Mouse (Mus musculus): ENCODE data around the gene Nipa2. TPM values are rescaled to one million over a fixed set of nuclear protein-coding genes. Genes with fewer than 3 reads are reported as not detected.
"Not testable (repeated sequence)": the region's sequence is repeated elsewhere in the genome, so short reads cannot be mapped to it uniquely, and the experiment has no call there.

The Nipa2 gene
- total and polyA plus RNA-seq, 3 experiments = 29.6 to 41.9 (median 37.4) TPM

DNA sequence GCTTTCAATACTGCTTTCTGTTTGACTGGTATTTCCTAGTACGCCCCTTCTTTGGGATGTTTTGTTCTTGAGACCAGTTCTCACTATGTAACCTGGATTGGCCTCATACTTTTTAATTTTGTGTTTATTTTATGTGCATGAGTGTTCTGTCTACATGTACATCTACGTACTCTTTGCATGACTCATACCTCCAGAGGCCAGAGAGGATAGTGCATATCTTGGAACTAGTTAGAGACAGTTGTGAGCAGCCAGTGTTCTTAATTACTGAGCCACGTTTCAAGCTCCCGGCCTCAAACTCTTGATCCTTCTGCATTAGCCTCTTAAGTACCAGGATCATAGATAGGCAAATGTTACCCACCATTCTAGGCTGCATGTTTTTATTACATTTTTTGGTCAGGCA lies 23.9 kb downstream of the Nipa2 start:
- DNase-seq = no peak

DNA sequence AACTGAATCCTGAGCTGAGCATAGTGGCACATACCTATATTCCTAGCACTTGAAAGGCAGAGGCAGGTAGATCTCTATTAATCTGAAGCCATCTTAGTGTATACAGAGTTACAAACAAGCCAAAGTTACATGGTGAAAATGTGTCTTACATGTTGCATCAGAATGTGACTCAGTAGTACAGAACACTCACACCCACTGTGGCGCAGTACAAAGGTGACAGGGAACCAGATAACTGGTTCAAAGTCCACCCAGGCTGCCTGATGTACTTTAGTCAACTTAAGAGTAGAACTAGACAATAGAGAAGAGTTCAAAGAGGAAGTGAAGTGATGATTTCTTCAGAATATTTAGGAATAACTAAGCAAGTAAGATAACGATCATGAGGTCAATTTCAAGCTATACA lies 27.3 kb downstream of the Nipa2 start:
- DNase-seq = no peak

DNA sequence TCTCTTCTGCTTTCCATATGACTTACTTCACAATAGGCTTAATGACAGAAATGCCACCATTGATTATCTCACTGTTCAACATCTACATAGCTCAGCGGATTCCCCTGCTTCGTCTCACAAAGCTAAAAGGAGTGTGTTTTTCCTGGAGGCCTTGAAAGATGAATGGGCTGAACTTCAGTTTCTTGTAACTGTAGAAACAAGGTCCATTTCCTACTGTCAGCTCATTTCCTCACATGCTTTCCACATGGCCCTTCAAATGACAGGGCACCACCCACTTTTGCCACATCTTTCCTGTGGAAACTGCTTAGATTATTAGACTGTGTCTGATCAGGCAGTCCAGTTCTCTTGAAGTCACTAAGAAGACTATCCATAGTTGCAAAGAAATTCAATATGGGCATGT lies 33.6 kb downstream of the Nipa2 start:
- no peak for DNase-seq

DNA sequence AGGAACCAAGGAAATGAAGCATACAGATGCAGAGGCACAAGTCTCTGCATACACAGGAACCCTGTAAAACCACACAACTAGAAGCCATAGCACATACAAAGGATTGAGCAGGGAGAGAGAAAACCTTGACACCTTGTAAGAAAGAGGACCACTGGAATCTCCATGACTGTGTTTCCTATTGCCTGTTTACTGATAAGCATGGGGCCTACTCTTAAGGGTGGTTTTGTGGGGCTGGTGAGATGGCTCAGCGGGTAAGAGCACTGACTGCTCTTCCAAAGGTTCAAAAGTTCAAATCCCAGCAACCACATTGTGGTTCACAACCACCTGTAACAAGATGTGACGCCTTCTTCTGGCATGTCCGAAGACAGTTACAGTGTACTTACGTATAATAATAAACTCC lies 35.0 kb downstream of the Nipa2 start:
- DNase-seq = no peak

DNA sequence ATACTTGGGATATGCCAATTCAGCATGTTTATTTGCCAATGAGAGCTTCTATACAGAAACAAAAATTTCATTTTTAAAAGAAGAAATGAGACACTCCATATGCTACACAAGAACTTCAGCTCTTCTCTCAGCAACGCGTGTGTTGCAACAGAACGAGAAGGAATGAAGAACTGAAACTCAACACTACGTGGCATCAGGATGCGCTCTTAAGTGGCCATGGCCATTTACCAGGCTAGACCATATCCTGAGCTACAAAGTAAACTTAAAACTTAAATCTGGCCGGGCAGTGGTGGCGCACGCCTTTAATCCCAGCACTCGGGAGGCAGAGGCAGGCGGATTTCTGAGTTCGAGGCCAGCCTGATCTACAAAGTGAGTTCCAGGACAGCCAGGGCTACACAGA lies 43.9 kb downstream of the Nipa2 start:
- not testable (repeated sequence) for DNase-seq

DNA sequence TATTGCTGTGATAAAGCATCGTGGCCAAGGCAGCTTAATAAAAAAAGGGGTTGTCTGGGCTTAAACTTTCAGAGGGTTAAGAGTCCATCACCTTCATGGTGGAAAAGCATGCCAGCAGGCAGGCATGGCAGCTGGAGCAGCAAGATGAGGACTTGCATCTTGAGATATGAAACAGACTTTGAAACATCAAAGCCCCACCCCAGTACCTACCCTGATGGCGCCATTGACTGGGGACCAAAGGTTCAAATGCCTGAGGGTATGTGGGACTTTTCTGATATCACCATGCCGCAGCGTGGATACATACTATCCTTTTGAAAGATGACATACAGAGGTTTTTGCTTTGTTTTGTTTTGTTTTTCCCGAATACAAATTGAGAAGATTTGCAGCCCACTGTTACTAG lies 50.2 kb downstream of the Nipa2 start:
- DNase-seq = no peak

DNA sequence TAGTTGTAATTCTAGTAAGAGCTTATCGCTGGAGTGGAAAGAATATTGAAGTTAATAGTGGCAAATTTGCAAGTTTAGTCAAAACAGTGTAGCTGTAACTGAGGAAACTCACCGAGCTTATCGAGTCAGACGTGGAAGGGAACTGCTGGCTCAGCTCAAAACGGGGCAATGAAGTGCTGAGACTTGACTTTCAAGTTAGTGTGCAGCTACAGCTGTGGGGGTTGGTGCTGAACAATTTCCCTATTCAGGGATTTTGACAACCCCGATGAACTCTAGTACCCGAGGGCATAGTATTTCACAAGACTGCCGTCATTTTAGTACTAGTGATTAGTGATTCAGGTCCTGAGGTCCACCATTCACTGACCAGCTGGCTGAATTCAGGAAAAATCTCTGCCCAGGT lies 50.9 kb downstream of the Nipa2 start:
- DNase-seq = peak; percentile 12

DNA sequence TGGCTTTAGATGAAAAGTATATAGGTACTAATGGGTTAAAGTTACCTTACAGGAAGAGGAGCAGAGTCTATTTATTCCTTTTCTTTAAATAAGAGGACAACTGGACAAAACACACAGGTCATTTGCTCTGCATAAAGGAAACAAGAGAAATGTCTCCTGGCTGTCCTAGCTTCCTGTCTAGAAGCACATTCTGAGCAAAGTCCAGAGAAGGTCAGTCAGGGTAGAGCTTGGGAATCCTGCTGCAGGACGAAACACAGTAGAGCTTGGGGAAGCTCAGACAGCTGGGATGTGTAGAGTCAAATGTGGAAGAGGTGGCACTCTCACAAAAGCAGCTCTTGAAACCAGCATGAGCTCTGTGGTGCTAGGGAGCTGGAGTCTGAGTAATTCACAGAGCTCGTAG lies 51.9 kb downstream of the Nipa2 start:
- DNase-seq = no peak

DNA sequence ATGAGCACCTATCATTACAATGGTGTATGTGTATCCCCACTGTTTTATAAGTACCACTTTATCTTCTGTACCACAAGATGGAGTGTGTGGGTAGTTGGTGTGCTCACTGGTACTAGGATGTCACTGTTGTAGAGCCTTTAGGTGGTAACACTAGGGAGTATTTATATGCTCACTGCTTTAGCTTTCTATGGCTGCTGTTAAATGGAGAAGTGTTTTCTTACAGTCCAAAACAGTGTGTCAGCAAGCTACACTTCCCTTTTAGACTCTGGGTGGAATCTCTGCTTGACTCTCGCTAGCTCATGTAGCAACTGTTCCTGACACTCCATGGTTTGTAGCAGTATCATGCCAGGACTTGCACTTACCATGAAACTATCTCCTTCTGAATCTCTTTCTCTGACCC lies 52.8 kb downstream of the Nipa2 start:
- no peak for DNase-seq

DNA sequence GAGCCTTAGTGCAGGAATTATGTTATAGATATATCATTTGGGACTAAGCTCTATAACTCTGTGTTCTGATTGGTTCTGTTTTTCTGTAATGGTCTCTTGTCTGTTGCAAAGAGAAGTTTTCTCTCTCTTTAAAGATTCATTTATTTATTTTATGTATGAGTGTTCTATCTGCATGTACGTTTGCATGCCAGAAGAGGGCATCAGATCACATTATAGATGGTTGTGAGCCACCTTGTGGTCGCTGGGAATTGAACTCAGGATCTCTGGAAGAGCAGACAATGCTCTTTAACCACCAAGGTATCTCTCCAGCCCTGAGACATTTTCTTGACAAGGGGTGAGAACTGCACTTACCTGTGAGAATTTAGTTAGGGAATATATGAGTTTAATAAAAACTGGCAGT lies 56.8 kb downstream of the Nipa2 start:
- no peak for DNase-seq

DNA sequence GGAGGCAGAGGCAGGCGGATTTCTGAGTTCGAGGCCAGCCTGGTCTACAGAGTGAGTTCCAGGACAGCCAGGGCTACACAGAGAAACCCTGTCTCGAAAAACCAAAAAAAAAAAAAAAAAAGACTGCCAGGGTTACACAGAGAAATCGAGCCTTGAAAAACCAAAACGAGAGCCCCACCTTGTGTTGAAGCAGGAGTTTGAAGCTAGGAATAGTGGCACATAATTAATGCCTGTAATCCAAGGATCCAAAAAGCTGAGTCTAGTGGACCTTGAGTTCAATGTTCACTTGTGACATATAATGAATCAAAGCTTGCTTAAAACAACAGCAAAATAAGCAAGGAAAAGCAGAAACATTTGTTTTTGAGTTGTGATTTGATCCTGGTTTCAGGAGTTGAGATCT lies 58.5 kb downstream of the Nipa2 start:
- peak; percentile 40 for DNase-seq

DNA sequence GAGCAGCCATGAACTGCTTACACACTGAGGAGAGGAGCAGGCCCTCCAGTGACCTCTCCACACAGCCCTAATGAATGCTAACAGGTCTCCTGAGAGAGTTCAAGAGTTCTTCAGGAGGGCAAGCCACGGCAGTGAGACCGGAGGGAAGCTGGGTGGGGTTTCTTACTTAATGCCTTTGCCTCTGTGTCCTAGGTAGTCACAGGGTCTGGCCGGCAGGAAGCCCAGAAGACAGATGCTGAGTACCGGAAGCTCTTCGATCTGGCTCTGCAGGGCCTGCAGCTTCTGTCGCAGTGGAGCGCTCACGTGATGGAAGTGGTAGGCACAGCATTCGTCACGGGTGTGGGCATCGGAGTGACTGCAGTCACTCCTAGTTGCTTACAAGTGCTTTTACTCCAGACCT lies 70.5 kb downstream of the Nipa2 start:
- DNase-seq = no peak

DNA sequence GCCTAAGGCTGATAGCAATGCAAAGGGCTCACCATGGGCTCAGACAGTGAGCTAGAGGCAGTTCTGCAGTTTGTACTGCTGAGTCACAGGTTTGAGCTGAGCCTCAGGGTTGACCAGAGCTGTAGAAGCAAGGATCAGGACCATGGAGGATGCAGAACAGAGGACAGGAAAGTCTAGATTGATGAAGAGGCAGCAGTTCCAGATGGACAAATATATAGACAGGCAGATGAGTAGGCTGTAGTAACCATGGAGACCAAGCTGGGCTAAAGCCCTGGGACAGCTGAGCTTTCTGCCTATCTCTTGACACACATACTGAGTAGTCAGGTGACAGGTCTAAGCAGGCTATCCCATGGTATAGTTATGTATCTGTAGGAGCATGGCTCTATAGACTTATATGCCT lies 71.5 kb downstream of the Nipa2 start:
- DNase-seq = no peak

DNA sequence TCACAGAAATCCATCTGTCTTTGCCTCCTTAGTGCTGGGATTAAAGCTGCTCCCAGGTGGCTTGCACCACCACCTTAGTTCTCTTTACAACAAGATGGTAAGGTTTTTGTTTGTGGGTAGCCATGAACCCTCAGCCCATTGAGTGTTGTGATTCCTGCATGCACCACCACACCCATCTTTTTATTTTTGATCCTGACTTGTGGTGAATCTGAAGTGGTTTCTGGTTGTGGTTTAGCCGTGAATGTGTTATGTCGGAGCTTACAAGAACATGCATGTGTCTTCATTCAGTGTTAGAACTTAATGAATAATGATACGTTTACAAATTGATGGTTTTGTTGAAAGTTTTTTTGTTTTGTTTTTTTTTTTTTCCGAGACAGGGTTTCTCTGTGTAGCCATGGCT lies 72.3 kb downstream of the Nipa2 start:
- no peak for DNase-seq

DNA sequence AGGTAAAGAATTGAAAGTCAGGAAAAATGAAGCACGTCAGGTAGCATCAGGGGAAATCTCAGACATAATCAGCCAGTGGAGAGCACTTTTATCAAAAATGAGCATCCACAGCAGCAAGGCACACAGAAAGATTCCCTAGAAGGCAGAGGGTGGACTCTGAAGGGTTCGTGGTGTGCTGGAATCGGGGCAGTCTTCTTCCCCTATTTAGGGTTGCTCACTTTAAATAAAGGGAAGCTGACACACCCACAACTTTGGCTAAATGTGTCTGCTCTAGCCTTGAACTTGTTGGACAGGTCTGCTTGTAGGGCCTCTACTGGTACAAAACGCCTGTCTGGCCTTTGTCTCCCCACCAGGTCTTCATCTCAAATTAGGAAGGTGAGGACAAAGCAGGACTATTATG lies 73.7 kb downstream of the Nipa2 start:
- no peak for DNase-seq

Other genes starting within 250 kb of the Nipa2 start
- 1 to 10 TPM in 1 of 2 experiments, under 1 TPM in 1; 0.46 to 1.4 TPM for gene Siglech, start 194.3 kb downstream of the Nipa2 start, total RNA-seq (2021)
- gene Siglech, start 194.3 kb downstream of the Nipa2 start, polyA plus RNA-seq (2012; rRNA removed) = 0.88 TPM in 2 replicates
- gene Tubgcp5, start 168.3 kb downstream of the Nipa2 start, total RNA-seq (2021) = 10 to 100 TPM; 14.8 to 19.5 TPM
- 2.0 and 2.6 TPM in 2 replicates for gene Tubgcp5, start 168.3 kb downstream of the Nipa2 start, polyA plus RNA-seq (2012; rRNA removed)
- gene Cyfip1, start 120.7 kb downstream of the Nipa2 start, total RNA-seq (2021) = 10 to 100 TPM; 76.4 to 79.0 TPM
- 26.2 and 40.1 TPM in 2 replicates for gene Cyfip1, start 120.7 kb downstream of the Nipa2 start, polyA plus RNA-seq (2012; rRNA removed)
- gene Nipa1, start 57.5 kb upstream of the Nipa2 start, total RNA-seq (2021) = 10 to 100 TPM in 1 of 2 experiments, 1 to 10 TPM in 1; 4.8 to 10.6 TPM
- gene Nipa1, start 57.5 kb upstream of the Nipa2 start, polyA plus RNA-seq (2012; rRNA removed) = 3.3 and 4.1 TPM in 2 replicates
- 10 to 100 TPM; 45.0 to 50.8 TPM for gene Herc2, start 87.7 kb upstream of the Nipa2 start, total RNA-seq (2021)
- gene Herc2, start 87.7 kb upstream of the Nipa2 start, polyA plus RNA-seq (2012; rRNA removed) = 11.3 and 12.9 TPM in 2 replicates

Data from adrenal gland, adult 2 months (tissue).